Mouse (Mus musculus): ENCODE results near the gene Trim63. TPM values are rescaled to one million over a fixed set of nuclear protein-coding genes. Genes with fewer than 3 reads are reported as not detected.

The Trim63 gene
- polyA plus RNA-seq, 1 experiment from 2014 or later, result 1.3 TPM

DNA sequence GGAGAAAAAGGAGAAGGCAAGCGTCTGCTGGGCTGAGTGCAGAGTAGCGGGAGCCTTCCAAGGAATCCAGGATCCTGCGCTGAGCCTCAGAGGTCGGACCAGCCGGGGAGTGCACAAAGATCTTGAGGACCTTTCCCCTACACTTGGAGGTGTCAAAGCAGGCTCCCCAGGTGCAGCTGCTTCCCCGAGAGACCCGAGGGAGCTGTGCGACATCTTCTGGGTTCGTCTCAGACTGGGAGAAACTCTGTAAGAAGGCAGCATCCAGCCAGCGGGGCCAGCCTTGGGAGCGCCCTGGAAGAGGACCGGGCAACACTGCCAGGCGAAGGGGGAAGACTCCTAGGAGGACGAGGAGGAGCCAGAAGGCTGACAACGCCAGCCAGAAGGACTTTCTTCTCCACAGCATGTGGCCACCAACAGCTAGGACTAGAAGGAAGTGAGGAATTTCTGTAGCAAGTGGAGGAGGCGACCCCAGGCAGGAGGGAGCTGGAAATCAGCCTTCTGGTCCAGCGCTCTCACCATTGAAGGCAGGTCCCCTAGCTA, 56.5 kb downstream of the Trim63 start:
- Histone ChIP-seq H3K36me3 (ENCODE audit: control insufficient read depth, insufficient read depth, low read length) (no peaks in the 10 kb centered on the region), H3K9me3 (ENCODE audit: control insufficient read depth, low read length) (no peaks in the 10 kb centered on the region), H3K27me3 (replicated peaks; ENCODE audit: control insufficient read depth, insufficient read depth, low read length) (peaks cover 25% of the 10 kb centered on the region), H3K9ac (ENCODE audit: low read depth, low read length) (peak overlapping the region; percentile 43; the same call in 1 of the 2 replicates), H3K27ac (ENCODE audit: low read length) (no peak overlapping the region), H3K4me1 (ENCODE audit: control insufficient read depth, insufficient read depth, low read length) (peaks cover 19% of the 10 kb centered on the region), H3K4me3 (ENCODE audit: low read length) (peak overlapping the region; percentile 57), H3K4me2 (ENCODE audit: low read depth, low read length) (peak overlapping the region; percentile 85)
- under 1% methylated on average over 17 of the region's 17 CpGs for WGBS
- no peak for ATAC-seq

DNA sequence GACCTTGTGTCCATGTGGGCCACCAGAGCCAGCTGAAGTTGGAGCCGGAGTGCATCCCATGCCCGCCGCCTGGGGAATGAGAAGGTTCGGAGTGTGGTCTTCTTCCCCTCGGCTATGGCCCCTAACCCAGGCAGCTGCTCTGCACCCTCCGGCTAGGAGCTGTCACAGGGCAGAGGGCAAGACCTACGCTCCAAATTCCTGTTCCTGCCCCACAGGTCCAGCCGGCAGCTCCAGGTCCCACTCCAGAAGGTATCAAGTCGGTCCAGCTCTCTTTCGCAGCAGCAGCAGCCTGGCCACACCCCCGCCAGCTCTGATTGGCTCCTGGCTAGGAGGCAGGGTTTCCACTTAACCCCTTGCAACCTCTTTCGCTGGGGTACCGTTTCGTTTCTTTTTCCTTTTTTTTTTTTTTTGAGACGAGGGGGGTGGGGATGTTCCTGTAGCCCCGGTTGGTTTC, 57.4 kb downstream of the Trim63 start:
- Histone ChIP-seq H3K4me2 (ENCODE audit: low read depth, low read length) (peak overlapping the region; percentile 85), H3K4me1 (ENCODE audit: control insufficient read depth, insufficient read depth, low read length) (peaks cover 19% of the 10 kb centered on the region), H3K27ac (ENCODE audit: low read length) (no peak overlapping the region), H3K36me3 (ENCODE audit: control insufficient read depth, insufficient read depth, low read length) (no peaks in the 10 kb centered on the region), H3K27me3 (replicated peaks; ENCODE audit: control insufficient read depth, insufficient read depth, low read length) (peaks cover 25% of the 10 kb centered on the region), H3K9me3 (ENCODE audit: control insufficient read depth, low read length) (peaks cover 3% of the 10 kb centered on the region; the same call in 1 of the 2 replicates), H3K4me3 (ENCODE audit: low read length) (peak overlapping the region; percentile 57), H3K9ac (ENCODE audit: low read depth, low read length) (peak overlapping the region; percentile 46)
- peak; percentile 81 for ATAC-seq
- WGBS, result 0% methylated on average over 16 of the region's 16 CpGs

DNA sequence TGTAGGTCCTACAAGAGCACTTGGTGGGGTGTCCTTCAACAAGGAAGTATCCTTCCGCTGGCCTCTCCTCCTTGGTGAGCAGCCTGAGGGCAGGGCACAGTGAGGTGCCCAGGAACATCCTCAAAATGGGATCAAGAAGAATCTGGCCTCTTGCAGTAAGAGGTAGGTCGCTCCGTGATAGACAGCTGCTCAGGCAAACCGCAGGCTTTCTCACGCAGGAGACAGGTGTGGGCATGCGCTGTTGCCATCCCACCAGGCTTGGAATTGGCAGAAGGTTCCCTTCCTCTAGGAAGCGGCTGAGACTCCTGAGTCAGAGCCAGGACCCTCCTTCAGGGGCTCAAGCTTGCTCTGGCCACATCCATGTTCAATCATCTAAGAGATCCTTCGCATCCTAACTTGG, 58.4 kb downstream of the Trim63 start:
- no peak overlapping the region for H3K9ac ChIP-seq (ENCODE audit: low read depth, low read length)
- peaks cover 3% of the 10 kb centered on the region; the same call in 1 of the 2 replicates for H3K9me3 ChIP-seq (ENCODE audit: control insufficient read depth, low read length)
- no peaks in the 10 kb centered on the region for H3K36me3 ChIP-seq (ENCODE audit: control insufficient read depth, insufficient read depth, low read length)
- no peak overlapping the region for H3K27ac ChIP-seq (ENCODE audit: low read length)
- H3K4me1 ChIP-seq (ENCODE audit: control insufficient read depth, insufficient read depth, low read length), result peaks cover 19% of the 10 kb centered on the region
- H3K4me2 ChIP-seq (ENCODE audit: low read depth, low read length), result no peak overlapping the region
- WGBS, result 80% methylated on average over 8 of the region's 8 CpGs
- ATAC-seq, result no peak
- H3K27me3 ChIP-seq (replicated peaks; ENCODE audit: control insufficient read depth, insufficient read depth, low read length), result peaks cover 25% of the 10 kb centered on the region
- H3K4me3 ChIP-seq (ENCODE audit: low read length), result no peak overlapping the region

DNA sequence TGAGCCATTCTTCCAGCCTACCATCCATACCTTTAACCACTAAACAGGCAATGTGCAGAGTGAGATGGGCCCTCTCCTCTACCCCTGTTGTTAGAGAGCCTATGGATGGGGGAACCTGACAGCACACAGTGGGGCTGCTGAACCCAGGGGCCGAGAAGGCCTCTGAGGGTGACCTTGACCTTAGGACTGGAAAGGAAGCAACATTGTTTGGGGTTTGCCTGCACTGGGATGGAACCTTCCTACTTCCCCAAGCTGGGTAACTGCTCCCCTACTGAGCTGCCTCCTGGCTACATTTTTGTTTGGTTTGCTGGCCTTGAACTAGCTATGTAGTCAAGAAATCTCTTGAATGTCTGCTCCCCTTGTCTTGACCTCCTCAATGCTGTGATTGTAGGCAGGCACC, 59.4 kb downstream of the Trim63 start:
- H3K9ac ChIP-seq (ENCODE audit: low read depth, low read length), result no peak overlapping the region
- no peak overlapping the region for H3K4me2 ChIP-seq (ENCODE audit: low read depth, low read length)
- peaks cover 27% of the 10 kb centered on the region for H3K4me1 ChIP-seq (ENCODE audit: control insufficient read depth, insufficient read depth, low read length)
- H3K27me3 ChIP-seq (replicated peaks; ENCODE audit: control insufficient read depth, insufficient read depth, low read length), result peaks cover 25% of the 10 kb centered on the region
- H3K9me3 ChIP-seq (ENCODE audit: control insufficient read depth, low read length), result peaks cover 3% of the 10 kb centered on the region; the same call in 1 of the 2 replicates
- 60% methylated on average over 1 of the region's 1 CpGs for WGBS
- H3K4me3 ChIP-seq (ENCODE audit: low read length), result no peak overlapping the region
- H3K27ac ChIP-seq (ENCODE audit: low read length), result no peak overlapping the region
- ATAC-seq, result no peak
- no peaks in the 10 kb centered on the region for H3K36me3 ChIP-seq (ENCODE audit: control insufficient read depth, insufficient read depth, low read length)

DNA sequence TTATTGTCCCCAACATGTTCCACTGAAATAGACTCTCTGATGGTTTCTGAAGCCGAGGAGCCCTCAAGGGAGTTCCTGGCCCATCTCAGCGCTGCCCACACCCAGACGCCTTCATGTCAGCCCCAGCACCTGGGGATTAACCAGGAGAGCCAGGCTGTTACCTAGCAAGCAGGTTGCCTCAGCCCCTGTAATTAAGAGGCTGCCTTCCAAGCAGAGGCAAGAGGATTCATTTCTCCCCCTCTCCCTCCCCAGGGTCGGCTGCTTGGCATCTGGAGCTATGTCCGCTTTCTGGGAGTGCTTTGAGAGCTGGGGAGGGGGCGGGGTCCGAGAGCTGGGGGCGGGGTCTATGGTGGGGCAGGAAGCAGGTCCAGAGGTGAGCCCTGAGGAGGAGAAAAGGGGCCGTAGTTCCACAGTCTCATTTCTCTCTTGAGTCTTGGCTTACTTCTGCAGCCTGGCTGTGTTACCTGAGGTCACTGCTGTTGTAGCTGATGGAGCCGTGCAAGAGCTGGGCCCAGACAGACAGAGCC, 63.2 kb downstream of the Trim63 start:
- no peak for ATAC-seq
- Histone ChIP-seq H3K27ac (ENCODE audit: low read length) (no peak overlapping the region), H3K4me1 (ENCODE audit: control insufficient read depth, insufficient read depth, low read length) (peaks cover 8% of the 10 kb centered on the region; the same call in 1 of the 2 replicates), H3K36me3 (ENCODE audit: control insufficient read depth, insufficient read depth, low read length) (no peaks in the 10 kb centered on the region), H3K27me3 (replicated peaks; ENCODE audit: control insufficient read depth, insufficient read depth, low read length) (no peaks in the 10 kb centered on the region), H3K4me2 (ENCODE audit: low read depth, low read length) (no peak overlapping the region), H3K9me3 (ENCODE audit: control insufficient read depth, low read length) (peaks cover 3% of the 10 kb centered on the region; the same call in 1 of the 2 replicates), H3K9ac (ENCODE audit: low read depth, low read length) (no peak overlapping the region), H3K4me3 (ENCODE audit: low read length) (no peak overlapping the region)
- 34% methylated on average over 10 of the region's 10 CpGs for WGBS

Other genes starting within 250 kb of the Trim63 start
- 27.8 and 28.4 TPM in 2 replicates for gene Cd52, start 220.0 kb upstream of the Trim63 start, polyA plus RNA-seq (2015; fragmentation: Nextera tagmentation; extraction: Ambion mirVana)
- 4.3 and 5.6 TPM in 2 replicates for gene Ubxn11, start 212.6 kb upstream of the Trim63 start, polyA plus RNA-seq (2015; fragmentation: Nextera tagmentation; extraction: Ambion mirVana)
- 428 and 452 TPM in 2 replicates for gene Sh3bgrl3, start 186.3 kb upstream of the Trim63 start, polyA plus RNA-seq (2015; fragmentation: Nextera tagmentation; extraction: Ambion mirVana)
- gene Cep85, start 128.0 kb upstream of the Trim63 start, polyA plus RNA-seq (2015; fragmentation: Nextera tagmentation; extraction: Ambion mirVana), result 112 and 125 TPM in 2 replicates
- gene Gm7534, start 112.1 kb upstream of the Trim63 start, polyA plus RNA-seq (2015; fragmentation: Nextera tagmentation; extraction: Ambion mirVana), result not detected in 2 replicates
- gene Catsper4, start 87.7 kb upstream of the Trim63 start, polyA plus RNA-seq (2015; fragmentation: Nextera tagmentation; extraction: Ambion mirVana), result 0.37 and 0.60 TPM in 2 replicates
- 16.9 and 18.3 TPM in 2 replicates for gene Cnksr1, start 76.7 kb upstream of the Trim63 start, polyA plus RNA-seq (2015; fragmentation: Nextera tagmentation; extraction: Ambion mirVana)
- gene E130218I03Rik, start 71.5 kb upstream of the Trim63 start, polyA plus RNA-seq (2015; fragmentation: Nextera tagmentation; extraction: Ambion mirVana), result 0.28 and 0.34 TPM in 2 replicates
- gene Zfp593, start 69.5 kb upstream of the Trim63 start, polyA plus RNA-seq (2015; fragmentation: Nextera tagmentation; extraction: Ambion mirVana), result 13.0 and 14.5 TPM in 2 replicates
- not detected in 2 replicates for gene Gm30191, start 68.2 kb upstream of the Trim63 start, polyA plus RNA-seq (2015; fragmentation: Nextera tagmentation; extraction: Ambion mirVana)
- 3.6 and 5.0 TPM in 2 replicates for gene Grrp1, start 61.0 kb upstream of the Trim63 start, polyA plus RNA-seq (2015; fragmentation: Nextera tagmentation; extraction: Ambion mirVana)
- gene Pdik1l, start 27.2 kb upstream of the Trim63 start, polyA plus RNA-seq (2015; fragmentation: Nextera tagmentation; extraction: Ambion mirVana), result 14.0 and 16.5 TPM in 2 replicates
- 7.4 and 10.6 TPM in 2 replicates for gene Slc30a2, start 28.1 kb downstream of the Trim63 start, polyA plus RNA-seq (2015; fragmentation: Nextera tagmentation; extraction: Ambion mirVana)
- gene Extl1, start 68.7 kb downstream of the Trim63 start, polyA plus RNA-seq (2015; fragmentation: Nextera tagmentation; extraction: Ambion mirVana), result 1.6 and 1.7 TPM in 2 replicates
- gene Pafah2, start 81.2 kb downstream of the Trim63 start, polyA plus RNA-seq (2015; fragmentation: Nextera tagmentation; extraction: Ambion mirVana), result 61.6 and 69.2 TPM in 2 replicates
- 982 and 1,127 TPM in 2 replicates for gene Stmn1, start 153.2 kb downstream of the Trim63 start, polyA plus RNA-seq (2015; fragmentation: Nextera tagmentation; extraction: Ambion mirVana)
- gene Paqr7, start 181.6 kb downstream of the Trim63 start, polyA plus RNA-seq (2015; fragmentation: Nextera tagmentation; extraction: Ambion mirVana), result 23.6 and 32.1 TPM in 2 replicates
- gene Aunip, start 195.9 kb downstream of the Trim63 start, polyA plus RNA-seq (2015; fragmentation: Nextera tagmentation; extraction: Ambion mirVana), result 14.4 and 14.6 TPM in 2 replicates
- gene Mtfr1l, start 220.3 kb downstream of the Trim63 start, polyA plus RNA-seq (2015; fragmentation: Nextera tagmentation; extraction: Ambion mirVana), result 97.1 and 97.5 TPM in 2 replicates
- 4.7 and 5.5 TPM in 2 replicates for gene Selenon, start 237.0 kb downstream of the Trim63 start, polyA plus RNA-seq (2015; fragmentation: Nextera tagmentation; extraction: Ambion mirVana)